Mouse (Mus musculus) megakaryocyte, embryonic 14.5 days (primary cell): ENCODE data around the gene Leprot.

ENCODE experiments used
- FLI1 ChIP-seq: IDR thresholded peaks from 2 replicates; pipeline ENCODE4 v1.6.1; 2012; ENCODE audit warnings: low read length, inconsistent platforms, mixed read lengths
- GATA1 ChIP-seq: IDR thresholded peaks from 3 replicates; pipeline ENCODE4 v1.6.1; 2012; ENCODE audit warnings: mixed read lengths, low read length, inconsistent platforms, borderline replicate concordance

DNA sequence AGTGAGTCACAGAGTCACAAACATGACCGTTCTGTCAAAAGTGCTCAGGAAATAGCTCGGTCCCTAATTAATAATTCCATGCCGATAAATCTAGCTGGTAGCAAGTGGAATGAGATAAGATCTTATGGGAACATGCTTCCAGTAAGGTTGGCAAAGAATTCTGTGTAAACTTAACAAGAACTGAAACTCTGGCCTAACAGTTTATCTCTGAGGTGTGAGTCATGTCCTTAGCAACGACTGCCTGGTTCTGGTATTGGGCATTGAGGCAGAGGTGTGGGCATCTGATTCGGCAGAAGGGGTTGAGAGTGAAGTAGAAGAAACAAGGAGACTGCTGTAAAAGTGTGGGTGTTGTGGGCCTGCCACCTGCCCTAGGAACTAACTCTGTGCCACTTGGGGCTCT is 22.3 kb downstream of the Leprot start:
- TF ChIP-seq GATA1 (no peak), FLI1 (no peak)
